Mouse (Mus musculus) lung, embryonic 14.5 days (tissue): Measurements from ENCODE around the gene Wwtr1. TPM values are rescaled to one million over a fixed set of nuclear protein-coding genes. Genes with fewer than 3 reads are reported as not detected.

Source experiments
- ATAC-seq: fragments of 200-750 bp; cut with Nextera tagmentation; 2 replicates; pipeline ENCODE4 v1.8.0; 2017; ENCODE audit warnings: mild to moderate bottlenecking, moderate TSS enrichment, moderate library complexity; ENCODE audit not compliant: insufficient read depth
- DNase-seq: peaks from one replicate; pipeline ENCODE4 v3.0.0-alpha.2; 2015
- H3K27ac ChIP-seq: fragments of 300-500 bp; sonication (generic); 2 replicates; pipeline ENCODE4 v1.5.1; 2014; ENCODE audit warnings: low read depth, mild to moderate bottlenecking, moderate library complexity
- H3K27me3 ChIP-seq: fragments of 300-500 bp; sonication (generic); 2 replicates; pipeline ENCODE4 v1.6.1; 2014; ENCODE audit warnings: low read length, control low read depth; ENCODE audit not compliant: insufficient read depth
- H3K36me3 ChIP-seq: fragments of 300-500 bp; sonication (generic); 2 replicates; pipeline ENCODE4 v1.6.1; 2014; ENCODE audit warnings: control low read depth; ENCODE audit not compliant: insufficient read depth
- H3K4me1 ChIP-seq: fragments of 300-500 bp; sonication (generic); 2 replicates; pipeline ENCODE4 v1.6.1; 2014; ENCODE audit warnings: antibody characterized with exemption, control low read depth; ENCODE audit not compliant: insufficient read depth
- H3K4me2 ChIP-seq: fragments of 300-500 bp; sonication (generic); 2 replicates; pipeline ENCODE4 v1.6.1; 2014; ENCODE audit warnings: mild to moderate bottlenecking
- H3K4me3 ChIP-seq: fragments of 300-500 bp; sonication (generic); 2 replicates; pipeline ENCODE4 v1.5.1; 2014; ENCODE audit warnings: low read depth, low read length
- H3K9ac ChIP-seq: fragments of 300-500 bp; sonication (generic); 2 replicates; pipeline ENCODE4 v1.6.1; 2014
- H3K9me3 ChIP-seq: fragments of 300-500 bp; sonication (generic); 2 replicates; pipeline ENCODE4 v1.6.1; 2016; ENCODE audit warnings: low read depth, low read length, control low read depth
- CTCF ChIP-seq: IDR thresholded peaks from 2 replicates; pipeline ENCODE4 v1.5.1; 2016; ENCODE audit warnings: antibody characterized with exemption, low read depth
- WGBS: fragments of 180-500 bp; shearing (Covaris S2); extraction: QIAGEN DNeasy Blood & Tissue Kit; methylation state at CpG from one replicate; pipeline ENCODE4 v1.1.7; 2014; 5-methylcytosine and 5-hydroxymethylcytosine counted together
- polyA plus RNA-seq: library from polyadenylated mRNA; unstranded; fragments of >200 nt; fragmentation: Nextera tagmentation; extraction: Ambion mirVana; gene quantifications from 2 replicates; pipeline ENCODE4 v1.2.1, GENCODE M21; 2014

The Wwtr1 gene
- polyA plus RNA-seq, 1 experiment from 2014 or later = 23.4 TPM

GRCm38 (mm10) chr3:57480640-57481039 lies 95.1 kb downstream of the Wwtr1 start:
- no peaks in the 10 kb centered on the region; the same call in 1 of the 2 replicates for H3K4me1 ChIP-seq
- ATAC-seq (no peak), DNase-seq (no peak)
- no peak overlapping the region for H3K4me3 ChIP-seq
- no peak overlapping the region for H3K27ac ChIP-seq
- no peaks in the 10 kb centered on the region for H3K9me3 ChIP-seq
- TF ChIP-seq CTCF = no peak
- H3K4me2 ChIP-seq = no peak overlapping the region
- H3K36me3 ChIP-seq = no peaks in the 10 kb centered on the region
- H3K9ac ChIP-seq = no peak overlapping the region
- no peaks in the 10 kb centered on the region for H3K27me3 ChIP-seq
- WGBS = 63% methylated on average over 4 of the region's 4 CpGs

- H3K27ac ChIP-seq = no peak overlapping the region
- H3K27me3 ChIP-seq = no peaks in the 10 kb centered on the region
- ATAC-seq (no peak), DNase-seq (no peak)
- no peak overlapping the region for H3K9ac ChIP-seq
- no peak for TF ChIP-seq CTCF
- H3K4me1 ChIP-seq = peaks cover 24% of the 10 kb centered on the region
- H3K4me3 ChIP-seq = no peak overlapping the region
- WGBS = 86% methylated on average over 8 of the region's 8 CpGs
- H3K4me2 ChIP-seq = no peak overlapping the region
- H3K36me3 ChIP-seq = no peaks in the 10 kb centered on the region
- no peaks in the 10 kb centered on the region for H3K9me3 ChIP-seq
Measured at GRCm38 (mm10) chr3:57474421-57474820, 101.3 kb downstream of the Wwtr1 start.

GRCm38 (mm10) chr3:57472407-57472806 lies 103.3 kb downstream of the Wwtr1 start:
- Histone ChIP-seq H3K27ac (peak overlapping the region; percentile 91; the same call in 1 of the 2 replicates), H3K9me3 (no peaks in the 10 kb centered on the region), H3K4me3 (no peak overlapping the region), H3K4me2 (no peak overlapping the region), H3K9ac (no peak overlapping the region), H3K4me1 (peaks cover 24% of the 10 kb centered on the region), H3K27me3 (no peaks in the 10 kb centered on the region), H3K36me3 (no peaks in the 10 kb centered on the region)
- ATAC-seq (no peak), DNase-seq (peak; percentile 27)
- 44% methylated on average over 4 of the region's 4 CpGs for WGBS
- no peak for TF ChIP-seq CTCF

GRCm38 (mm10) chr3:57470981-57471601 lies 104.6 kb downstream of the Wwtr1 start:
- no peaks in the 10 kb centered on the region for H3K27me3 ChIP-seq
- peak overlapping the region; percentile 55 for H3K4me2 ChIP-seq
- no peak for TF ChIP-seq CTCF
- peaks cover 24% of the 10 kb centered on the region for H3K4me1 ChIP-seq
- H3K9me3 ChIP-seq = no peaks in the 10 kb centered on the region
- no peaks in the 10 kb centered on the region for H3K36me3 ChIP-seq
- peak; percentile 69 for DNase-seq
- peak overlapping the region; percentile 35 for H3K9ac ChIP-seq
- peak overlapping the region; percentile 91 for H3K27ac ChIP-seq
- peak overlapping the region; percentile 16; the same call in 1 of the 2 replicates for H3K4me3 ChIP-seq
- ATAC-seq = peak; percentile 62
- 7% methylated on average over 15 of the region's 15 CpGs for WGBS

- Histone ChIP-seq H3K36me3 (no peaks in the 10 kb centered on the region), H3K4me1 (peaks cover 24% of the 10 kb centered on the region), H3K9ac (no peak overlapping the region), H3K4me2 (peak overlapping the region; percentile 55), H3K9me3 (no peaks in the 10 kb centered on the region), H3K27ac (peak overlapping the region; percentile 91), H3K4me3 (no peak overlapping the region), H3K27me3 (no peaks in the 10 kb centered on the region)
- peak; percentile 70 for TF ChIP-seq CTCF
- DNase-seq (peak; percentile 79), ATAC-seq (peak; percentile 62)
- 7% methylated on average over 5 of the region's 5 CpGs for WGBS
Measured at GRCm38 (mm10) chr3:57470326-57470725, 105.4 kb downstream of the Wwtr1 start.

GRCm38 (mm10) chr3:57469325-57469724 lies 106.4 kb downstream of the Wwtr1 start:
- H3K4me1 ChIP-seq = peaks cover 24% of the 10 kb centered on the region
- no peak for ATAC-seq
- H3K27me3 ChIP-seq = no peaks in the 10 kb centered on the region
- H3K27ac ChIP-seq = no peak overlapping the region
- no peak overlapping the region for H3K9ac ChIP-seq
- H3K36me3 ChIP-seq = no peaks in the 10 kb centered on the region
- no peak overlapping the region for H3K4me3 ChIP-seq
- WGBS = 93% methylated on average over 3 of the region's 3 CpGs
- no peak overlapping the region for H3K4me2 ChIP-seq
- H3K9me3 ChIP-seq = no peaks in the 10 kb centered on the region
- DNase-seq = no peak
- TF ChIP-seq CTCF = no peak

- ATAC-seq (no peak), DNase-seq (peak; percentile 76)
- peaks cover 22% of the 10 kb centered on the region for H3K4me1 ChIP-seq
- WGBS = 39% methylated on average over 3 of the region's 3 CpGs
- H3K4me2 ChIP-seq = no peak overlapping the region
- H3K9ac ChIP-seq = no peak overlapping the region
- TF ChIP-seq CTCF = peak; percentile 60
- H3K27me3 ChIP-seq = no peaks in the 10 kb centered on the region
- H3K4me3 ChIP-seq = no peak overlapping the region
- H3K27ac ChIP-seq = no peak overlapping the region
- H3K36me3 ChIP-seq = peaks cover 12% of the 10 kb centered on the region
- no peaks in the 10 kb centered on the region for H3K9me3 ChIP-seq
Measured at GRCm38 (mm10) chr3:57466289-57466688, 109.4 kb downstream of the Wwtr1 start.
